Mouse (Mus musculus) Muller cell, postnatal 12 days (primary cell): ENCODE data around the gene Phactr2.

Experiments
- DNase-seq: peaks from one replicate; pipeline ENCODE4 v3.0.0-alpha.2; 2015; ENCODE audit errors: inconsistent ontology term

The Phactr2 gene

DNA sequence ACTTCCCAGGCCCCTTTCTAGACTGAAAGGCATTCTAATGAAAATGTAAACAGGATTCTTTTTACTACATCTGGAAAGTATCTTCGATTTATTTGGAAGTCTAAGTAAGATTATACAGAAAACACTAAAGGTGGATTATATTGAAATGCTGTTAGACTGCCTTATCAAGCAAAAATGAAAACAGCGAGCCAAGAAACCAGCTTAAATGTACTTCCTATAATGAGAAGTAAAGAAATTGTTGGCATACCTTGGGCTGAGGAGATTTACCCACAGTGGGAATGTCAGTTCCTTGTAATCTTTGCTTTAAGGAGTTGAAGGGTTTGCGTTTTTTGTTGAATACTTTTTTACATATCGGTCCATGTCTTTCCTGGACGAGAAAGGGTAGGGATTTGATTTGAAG is 305.8 kb downstream of the Phactr2 start:
- DNase-seq = no peak

DNA sequence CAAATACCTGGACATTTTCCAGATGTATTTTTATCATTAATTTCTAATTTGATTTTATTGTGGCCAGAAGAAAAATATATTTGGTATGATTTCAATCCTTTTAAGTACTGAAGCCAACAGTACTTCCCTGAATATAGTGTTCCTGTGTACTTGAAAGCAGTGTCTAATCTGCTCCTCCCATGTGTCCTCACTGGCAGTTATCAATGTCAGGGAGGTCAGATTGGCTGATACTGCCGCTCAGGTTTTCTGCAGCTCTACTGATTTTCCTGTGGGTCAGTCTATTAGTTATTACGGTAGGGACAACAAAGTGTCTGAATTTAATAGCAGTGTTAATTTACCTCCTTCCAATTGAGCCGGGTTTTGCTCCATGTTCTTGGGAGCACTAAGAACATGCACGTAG is 312.2 kb downstream of the Phactr2 start:
- DNase-seq = no peak

DNA sequence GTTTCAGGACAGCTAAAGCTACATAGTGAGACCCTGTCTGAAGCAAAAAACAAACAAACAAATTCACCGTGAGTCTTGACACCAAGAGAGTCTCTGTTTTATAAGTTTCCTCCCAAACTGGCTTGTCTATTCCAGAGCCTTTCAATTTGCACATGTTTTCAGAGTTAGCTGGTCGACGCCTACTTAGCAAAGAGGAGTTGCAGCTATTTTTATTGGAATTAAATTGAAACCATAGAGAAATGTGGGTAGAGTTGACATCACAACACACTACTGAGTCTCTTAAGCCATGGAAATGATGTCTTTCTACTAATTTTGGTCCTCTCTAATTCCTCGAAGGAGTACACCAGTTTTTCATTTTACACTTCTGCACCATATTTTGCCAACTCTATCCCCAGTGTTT is 313.3 kb downstream of the Phactr2 start:
- DNase-seq = no peak
